Mouse (Mus musculus): ENCODE measurements around the gene Gm49387. TPM values are rescaled to one million over a fixed set of nuclear protein-coding genes. Genes with fewer than 3 reads are reported as not detected.

The Gm49387 gene
- total RNA-seq, 2 experiments from 2014 or later: 0.47 to 1.5 TPM

- intact Hi-C loops (cut with DNase I): loop anchor here (5.0 kb wide), 1 partner anchor 46 kb away; no protein-coding TSS in a partner anchor
Measured at GRCm38 (mm10) chr14:31556526-31557260, 84.0 kb downstream of the Gm49387 start.

GRCm38 (mm10) chr14:31555963-31556434 lies 84.7 kb downstream of the Gm49387 start:
- DNase-seq (ENCODE audit: low spot score): no peak
- intact Hi-C loops (cut with DNase I): loop anchor here (5.0 kb wide), 1 partner anchor 46 kb away; no protein-coding TSS in a partner anchor

More at GRCm38 (mm10) chr14:31556526-31557260, 84.0 kb downstream of the Gm49387 start:
- no peak for DNase-seq (ENCODE audit: low spot score)

- no peak for DNase-seq (ENCODE audit: low spot score)
- intact Hi-C loops (cut with DNase I): loop anchor here (5.0 kb wide), 1 partner anchor 47 kb away; no protein-coding TSS in a partner anchor
Measured at GRCm38 (mm10) chr14:31555021-31555420, 85.7 kb downstream of the Gm49387 start.

- DNase-seq (ENCODE audit: low spot score): no peak
- intact Hi-C loops (cut with DNase I): no loop called here
Measured at GRCm38 (mm10) chr14:31543885-31544442, 96.7 kb downstream of the Gm49387 start.

GRCm38 (mm10) chr14:31537298-31537697 lies 103.4 kb downstream of the Gm49387 start:
- intact Hi-C loops (cut with DNase I): no loop called here
- peak; percentile 20 for DNase-seq (ENCODE audit: low spot score)

- intact Hi-C loops (cut with DNase I): no loop called here
- no peak for DNase-seq (ENCODE audit: low spot score)
Measured at GRCm38 (mm10) chr14:31532656-31533055, 108.0 kb downstream of the Gm49387 start.

- DNase-seq (ENCODE audit: low spot score): no peak
- intact Hi-C loops (cut with DNase I): no loop called here
Measured at GRCm38 (mm10) chr14:31531506-31532148, 109.1 kb downstream of the Gm49387 start.

- intact Hi-C loops (cut with DNase I): no loop called here
- DNase-seq (ENCODE audit: low spot score): no peak
Measured at GRCm38 (mm10) chr14:31530847-31531246, 109.8 kb downstream of the Gm49387 start.

- no peak for DNase-seq (ENCODE audit: low spot score)
- intact Hi-C loops (cut with DNase I): no loop called here
Measured at GRCm38 (mm10) chr14:31525040-31525810, 115.5 kb downstream of the Gm49387 start.

GRCm38 (mm10) chr14:31521318-31521717 lies 119.4 kb downstream of the Gm49387 start:
- no peak for DNase-seq (ENCODE audit: low spot score)
- intact Hi-C loops (cut with DNase I): no loop called here

GRCm38 (mm10) chr14:31519165-31519564 lies 121.5 kb downstream of the Gm49387 start:
- DNase-seq (ENCODE audit: low spot score): no peak
- intact Hi-C loops (cut with DNase I): loop anchor here (1.0 kb wide), 1 partner anchor 86 kb away; no protein-coding TSS in a partner anchor

- DNase-seq (ENCODE audit: low spot score): no peak
- intact Hi-C loops (cut with DNase I): no loop called here
Measured at GRCm38 (mm10) chr14:31515895-31516294, 124.8 kb downstream of the Gm49387 start.

GRCm38 (mm10) chr14:31510322-31510721 lies 130.4 kb downstream of the Gm49387 start:
- no peak for DNase-seq (ENCODE audit: low spot score)
- intact Hi-C loops (cut with DNase I): no loop called here

GRCm38 (mm10) chr14:31509911-31510310 lies 130.8 kb downstream of the Gm49387 start:
- intact Hi-C loops (cut with DNase I): no loop called here
- no peak for DNase-seq (ENCODE audit: low spot score)

GRCm38 (mm10) chr14:31506456-31506855 lies 134.2 kb downstream of the Gm49387 start:
- no peak for DNase-seq (ENCODE audit: low spot score)
- intact Hi-C loops (cut with DNase I): no loop called here

- intact Hi-C loops (cut with DNase I): no loop called here
- DNase-seq (ENCODE audit: low spot score): no peak
Measured at GRCm38 (mm10) chr14:31503406-31503805, 137.3 kb downstream of the Gm49387 start.

Data from heart, postnatal 25 days (tissue).